ENCODE assay signal across 8 mouse cellular contexts in genomic region chr13:99444880-99445279, GRCm38 (mm10).
A peak's percentile ranks its signal among the peaks of the same experiment; 100 is the strongest.
DNase-seq lines count a peak whose midpoint lies in the region; ATAC-seq and TF ChIP-seq lines count a peak whose summit lies in the region.

No protein-coding gene starts in this region.

- H3K9me3 ChIP-seq in embryonic facial prominence, embryonic 15.5 days (replicated peaks), result no peaks in the 10 kb centered on the region
- no peaks in the 10 kb centered on the region for H3K9me3 ChIP-seq in lung, postnatal 0 days (ENCODE audit: low read length)
- no peaks in the 10 kb centered on the region for H3K9me3 ChIP-seq in stomach, embryonic 15.5 days
- H3K9me3 ChIP-seq in liver, embryonic 12.5 days (replicated peaks), result no peaks in the 10 kb centered on the region

- H3K4me1 ChIP-seq in embryonic facial prominence, embryonic 15.5 days, result peaks cover 68% of the 10 kb centered on the region
- H3K4me1 ChIP-seq in lung, postnatal 0 days (ENCODE audit: insufficient read depth, low read depth, low read length), result no peaks in the 10 kb centered on the region
- H3K4me1 ChIP-seq in stomach, embryonic 15.5 days, result peaks cover 3% of the 10 kb centered on the region; the same call in 1 of the 2 replicates
- H3K4me1 ChIP-seq in liver, embryonic 12.5 days, result no peaks in the 10 kb centered on the region

- no peak for TF ChIP-seq CTCF in layer of hippocampus, adult 2 months (conservative IDR thresholded peaks at IDR 0.05)
- no peak for TF ChIP-seq CTCF in lung, postnatal 0 days (IDR thresholded peaks at IDR 0.05)

- no peaks in the 10 kb centered on the region for H3K27me3 ChIP-seq in embryonic facial prominence, embryonic 15.5 days
- no peaks in the 10 kb centered on the region for H3K27me3 ChIP-seq in lung, postnatal 0 days (replicated peaks; ENCODE audit: insufficient read depth, low read length)
- no peaks in the 10 kb centered on the region for H3K27me3 ChIP-seq in stomach, embryonic 15.5 days (replicated peaks)
- no peaks in the 10 kb centered on the region; the same call in 1 of the 2 replicates for H3K27me3 ChIP-seq in liver, embryonic 12.5 days (replicated peaks)

- WGBS in embryonic facial prominence, embryonic 15.5 days, result 8% methylated on average over 6 of the region's 6 CpGs
- WGBS in lung, postnatal 0 days, result 5% methylated on average over 6 of the region's 6 CpGs
- WGBS in stomach, embryonic 15.5 days, result 3% methylated on average over 6 of the region's 6 CpGs
- 8% methylated on average over 6 of the region's 6 CpGs for WGBS in liver, embryonic 12.5 days (ENCODE audit: insufficient replicate concordance)

- H3K36me3 ChIP-seq in embryonic facial prominence, embryonic 15.5 days, result peaks cover 13% of the 10 kb centered on the region; the same call in 1 of the 2 replicates
- no peaks in the 10 kb centered on the region for H3K36me3 ChIP-seq in lung, postnatal 0 days (ENCODE audit: insufficient read depth, low read length)
- 0 out of 2 replicates have a peak, but pooled peaks cover 8% of the 10 kb centered on the region for H3K36me3 ChIP-seq in stomach, embryonic 15.5 days
- no peaks in the 10 kb centered on the region for H3K36me3 ChIP-seq in liver, embryonic 12.5 days

- no peak overlapping the region for H3K9ac ChIP-seq in embryonic facial prominence, embryonic 15.5 days
- no peak overlapping the region for H3K9ac ChIP-seq in lung, postnatal 0 days (replicated peaks; ENCODE audit: low read depth)
- H3K9ac ChIP-seq in stomach, embryonic 15.5 days, result no peak overlapping the region
- no peak overlapping the region for H3K9ac ChIP-seq in liver, embryonic 12.5 days

- peak overlapping the region; percentile 86 for H3K27ac ChIP-seq in layer of hippocampus, adult 2 months
- 0 out of 2 replicates have a peak overlapping the region, but pooled peaks have one; percentile 19 for H3K27ac ChIP-seq in embryonic facial prominence, embryonic 15.5 days (replicated peaks)
- no peak overlapping the region for H3K27ac ChIP-seq in lung, postnatal 0 days (ENCODE audit: low read length)
- H3K27ac ChIP-seq in stomach, embryonic 15.5 days, result no peak overlapping the region
- no peak overlapping the region for H3K27ac ChIP-seq in liver, embryonic 12.5 days

- no peak for ATAC-seq in embryonic facial prominence, embryonic 15.5 days (ENCODE audit: insufficient number of reproducible peaks, low FRiP score, low TSS enrichment, low read depth)
- ATAC-seq in lung, postnatal 0 days, result peak; percentile 52
- peak; percentile 38; the same call in 1 of the 2 replicates for ATAC-seq in stomach, embryonic 15.5 days (ENCODE audit: insufficient read depth, low FRiP score, low read depth)
- ATAC-seq in liver, embryonic 12.5 days, result no peak

- H3K4me3 ChIP-seq in layer of hippocampus, adult 2 months, result peak overlapping the region; percentile 8; the same call in 1 of the 2 replicates
- H3K4me3 ChIP-seq in embryonic facial prominence, embryonic 15.5 days (replicated peaks), result no peak overlapping the region
- no peak overlapping the region for H3K4me3 ChIP-seq in lung, postnatal 0 days (ENCODE audit: low read depth, low read length)
- H3K4me3 ChIP-seq in stomach, embryonic 15.5 days (replicated peaks), result no peak overlapping the region
- H3K4me3 ChIP-seq in liver, embryonic 12.5 days, result no peak overlapping the region

- DNase-seq in layer of hippocampus, adult 2 months (ENCODE audit: low spot score in 2 of 2), result no peak
- no peak for DNase-seq in layer of hippocampus, postnatal 14 days (ENCODE audit: low spot score in 2 of 2)
- DNase-seq in lung, postnatal 0 days (ENCODE audit: low spot score), result peak; percentile 37
- no peak for DNase-seq in testis, postnatal 10 days (ENCODE audit: low spot score)
- DNase-seq in gastrocnemius, postnatal 10 days, result no peak

- H3K4me2 ChIP-seq in embryonic facial prominence, embryonic 15.5 days (replicated peaks), result 0 out of 2 replicates have a peak overlapping the region, but pooled peaks have one; percentile 6
- H3K4me2 ChIP-seq in lung, postnatal 0 days (replicated peaks; ENCODE audit: low read depth, low read length), result no peak overlapping the region
- no peak overlapping the region for H3K4me2 ChIP-seq in stomach, embryonic 15.5 days
- H3K4me2 ChIP-seq in liver, embryonic 12.5 days, result no peak overlapping the region

- no peak for TF ChIP-seq EP300 in lung, postnatal 0 days (IDR thresholded peaks at IDR 0.05)

Comparison
In these comparisons a context has a peak if more than half of its experiments do, and no peak if none do; other contexts are left out.
1. H3K27ac ChIP-seq: peak in layer of hippocampus, adult 2 months (single experiment) and embryonic facial prominence, embryonic 15.5 days (single experiment); none in lung, postnatal 0 days (single experiment), stomach, embryonic 15.5 days (single experiment) and liver, embryonic 12.5 days (single experiment).
2. ATAC-seq: peak in lung, postnatal 0 days (single experiment) and stomach, embryonic 15.5 days (single experiment); none in embryonic facial prominence, embryonic 15.5 days (single experiment) and liver, embryonic 12.5 days (single experiment).